Mouse (Mus musculus) embryonic fibroblast, embryonic 13.5 days (primary cell): ENCODE data around the gene Tma7.

Experiments
- CTCF ChIP-seq: IDR thresholded peaks from 2 replicates; pipeline ENCODE4 v1.5.1; 2011; ENCODE audit warnings: mild to moderate bottlenecking, control low read depth, low read length, moderate library complexity, borderline replicate concordance; ENCODE audit not compliant: insufficient read depth
- POLR2A ChIP-seq: IDR thresholded peaks from 2 replicates; pipeline ENCODE4 v1.6.1; 2011; ENCODE audit warnings: low read depth, mild to moderate bottlenecking, control low read depth, low read length, moderate library complexity

DNA sequence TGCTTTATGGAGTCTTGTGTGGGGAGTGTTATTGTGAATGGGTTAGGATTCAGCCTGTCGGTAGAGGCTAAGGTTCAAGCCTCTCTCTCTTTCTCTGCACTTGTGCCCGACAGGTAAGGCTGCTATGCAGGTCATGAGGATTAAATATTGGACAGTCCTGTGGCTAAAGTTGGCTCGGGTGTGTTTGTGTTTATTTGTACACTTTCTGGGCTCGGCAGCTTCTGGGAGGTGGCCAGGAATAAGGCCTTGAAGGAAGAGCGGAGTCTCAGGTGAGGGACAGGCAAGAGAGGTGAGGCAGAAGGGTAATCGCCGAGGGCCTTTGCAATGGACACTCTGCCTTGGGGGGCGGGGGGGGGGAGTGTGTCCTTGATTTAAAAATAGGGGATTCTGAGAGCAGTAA is 42.2 kb downstream of the Tma7 start:
- TF ChIP-seq POLR2A: no peak
- TF ChIP-seq CTCF: no peak
